Mouse (Mus musculus) heart, embryonic 14.5 days (tissue): Measurements from ENCODE around the gene Snrnp35. TPM values are rescaled to one million over a fixed set of nuclear protein-coding genes. Genes with fewer than 3 reads are reported as not detected.
"Not testable (repeated sequence)": the region's sequence is repeated elsewhere in the genome, so short reads cannot be mapped to it uniquely, and the experiment has no call there.

Experiments used
- ATAC-seq: fragments of 200-750 bp; cut with Nextera tagmentation; 2 replicates; pipeline ENCODE4 v1.8.0; 2017; ENCODE audit warnings: low read depth, moderate TSS enrichment; ENCODE audit not compliant: insufficient number of reproducible peaks, insufficient read depth, low FRiP score
- H3K27ac ChIP-seq, 2 experiments: fragments of 200-500 bp in 1 of 2; fragments of 300-500 bp in 1 of 2; sonication (generic) in 1 of 2; replicated peaks in 1 of 2; 2 replicates each; pipeline ENCODE4 v1.5.1; 2012 to 2014; ENCODE audit warnings: low read depth in 2 of 2, low read length in 2 of 2, control low read depth in 1 of 2, mild to moderate bottlenecking in 1 of 2, mixed read lengths in 1 of 2; ENCODE audit not compliant: control insufficient read depth in 1 of 2, insufficient read depth in 1 of 2
- H3K27me3 ChIP-seq: fragments of 300-500 bp; sonication (generic); 2 replicates; pipeline ENCODE4 v1.6.1; 2014; ENCODE audit warnings: mild to moderate bottlenecking, low read length, control low read depth; ENCODE audit not compliant: control insufficient read depth, insufficient read depth
- H3K36me3 ChIP-seq: fragments of 300-500 bp; sonication (generic); 2 replicates; pipeline ENCODE4 v1.6.1; 2014; ENCODE audit warnings: mild to moderate bottlenecking, control low read depth, low read length, mixed read lengths; ENCODE audit not compliant: control insufficient read depth, insufficient read depth
- H3K4me1 ChIP-seq, 2 experiments: fragments of 200-500 bp in 1 of 2; fragments of 300-500 bp in 1 of 2; sonication (generic) in 1 of 2; 2 replicates each; pipeline ENCODE4 v1.6.1; 2012 to 2014; ENCODE audit warnings: low read length in 2 of 2, control low read depth in 1 of 2, mixed read lengths in 1 of 2; ENCODE audit not compliant: control insufficient read depth in 2 of 2, insufficient read depth in 2 of 2
- H3K4me2 ChIP-seq: fragments of 300-500 bp; sonication (generic); 2 replicates; pipeline ENCODE4 v1.6.1; 2014; ENCODE audit warnings: mild to moderate bottlenecking, low read length
- H3K4me3 ChIP-seq, 2 experiments: fragments of 200-500 bp in 1 of 2; fragments of 300-500 bp in 1 of 2; sonication (generic) in 1 of 2; 2 replicates each; pipeline ENCODE4 v1.5.1; 2012 to 2014; ENCODE audit warnings: low read length in 2 of 2, mild to moderate bottlenecking in 2 of 2, control low read depth in 1 of 2, low read depth in 1 of 2, moderate library complexity in 1 of 2; ENCODE audit not compliant: control insufficient read depth in 1 of 2, insufficient read depth in 1 of 2
- H3K9ac ChIP-seq: fragments of 300-500 bp; sonication (generic); 2 replicates; pipeline ENCODE4 v1.6.1; 2014; ENCODE audit warnings: mild to moderate bottlenecking, low read length
- H3K9me3 ChIP-seq: fragments of 300-500 bp; sonication (generic); 2 replicates; pipeline ENCODE4 v1.6.1; 2016; ENCODE audit warnings: low read length, control low read depth; ENCODE audit not compliant: control insufficient read depth
- WGBS: fragments of 180-500 bp; shearing (Covaris S2); extraction: QIAGEN DNeasy Blood & Tissue Kit; methylation state at CpG from one replicate; pipeline ENCODE4 v1.1.7; 2014; 5-methylcytosine and 5-hydroxymethylcytosine counted together
- polyA plus RNA-seq: library from polyadenylated mRNA; unstranded; fragments of >200 nt; fragmentation: Nextera tagmentation; extraction: Ambion mirVana; gene quantifications from 2 replicates; pipeline ENCODE4 v1.2.1, GENCODE M21; 2014

Gene Snrnp35
- polyA plus RNA-seq, 1 experiment from 2014 or later: 11.5 TPM

- H3K4me3 ChIP-seq: no peak overlapping the region
- peaks cover 75% of the 10 kb centered on the region for H3K36me3 ChIP-seq
- H3K27ac ChIP-seq: no peak overlapping the region
- ATAC-seq: no peak
- H3K4me2 ChIP-seq: no peak overlapping the region
- no peaks in the 10 kb centered on the region for H3K27me3 ChIP-seq
- peaks cover 11 to 16% of the 10 kb centered on the region in 2 experiments for H3K4me1 ChIP-seq
- H3K9me3 ChIP-seq: no peaks in the 10 kb centered on the region
- H3K9ac ChIP-seq: no peak overlapping the region
- 77% methylated on average over 7 of the region's 7 CpGs for WGBS
Measured at GRCm38 (mm10) chr5:124495547-124495946, 12.6 kb downstream of the Snrnp35 start.

GRCm38 (mm10) chr5:124496614-124497514, 13.9 kb downstream of the Snrnp35 start:
- no peak overlapping the region for H3K4me2 ChIP-seq
- H3K9ac ChIP-seq: no peak overlapping the region
- H3K36me3 ChIP-seq: peaks cover 76% of the 10 kb centered on the region
- H3K9me3 ChIP-seq: no peaks in the 10 kb centered on the region
- ATAC-seq: no peak
- H3K27me3 ChIP-seq: no peaks in the 10 kb centered on the region
- H3K4me1 ChIP-seq: peaks cover 11 to 16% of the 10 kb centered on the region in 2 experiments
- no peak overlapping the region for H3K4me3 ChIP-seq
- H3K27ac ChIP-seq: no peak overlapping the region
- 69% methylated on average over 15 of the region's 15 CpGs for WGBS

GRCm38 (mm10) chr5:124498221-124498876, 15.4 kb downstream of the Snrnp35 start:
- Histone ChIP-seq H3K4me1 (peaks cover 11 to 16% of the 10 kb centered on the region in 2 experiments), H3K27me3 (no peaks in the 10 kb centered on the region), H3K4me3 (no peak overlapping the region), H3K4me2 (no peak overlapping the region), H3K9ac (peak overlapping the region; percentile 16; the same call in 1 of the 2 replicates), H3K36me3 (peaks cover 76% of the 10 kb centered on the region), H3K27ac (peak overlapping the region; percentile 75 to 83), H3K9me3 (no peaks in the 10 kb centered on the region)
- 33% methylated on average over 9 of the region's 9 CpGs for WGBS
- ATAC-seq: peak; percentile 63; the same call in 1 of the 2 replicates

GRCm38 (mm10) chr5:124499001-124499400, 16.1 kb downstream of the Snrnp35 start:
- no peak overlapping the region for H3K9ac ChIP-seq
- peaks cover 76% of the 10 kb centered on the region for H3K36me3 ChIP-seq
- ATAC-seq: no peak
- H3K4me1 ChIP-seq: peaks cover 11 to 16% of the 10 kb centered on the region in 2 experiments
- H3K4me2 ChIP-seq: no peak overlapping the region
- WGBS: 33% methylated on average over 5 of the region's 5 CpGs
- H3K4me3 ChIP-seq: no peak overlapping the region
- H3K9me3 ChIP-seq: no peaks in the 10 kb centered on the region
- H3K27ac ChIP-seq: peak overlapping the region; percentile 75 to 83
- no peaks in the 10 kb centered on the region for H3K27me3 ChIP-seq

- H3K27me3 ChIP-seq, H3K9ac ChIP-seq, H3K9me3 ChIP-seq, H3K4me3 ChIP-seq, H3K4me2 ChIP-seq, H3K27ac ChIP-seq, ATAC-seq: not testable (repeated sequence)
- peaks cover 11 to 16% of the 10 kb centered on the region in 2 experiments for H3K4me1 ChIP-seq
- peaks cover 79% of the 10 kb centered on the region for H3K36me3 ChIP-seq
- WGBS: 84% methylated on average over 2 of the region's 4 CpGs
Measured at GRCm38 (mm10) chr5:124500037-124500436, 17.1 kb downstream of the Snrnp35 start.

- Histone ChIP-seq H3K9me3 (no peaks in the 10 kb centered on the region), H3K27ac (no peak overlapping the region), H3K9ac (no peak overlapping the region), H3K4me3 (no peak overlapping the region), H3K27me3 (no peaks in the 10 kb centered on the region), H3K36me3 (peaks cover 79% of the 10 kb centered on the region), H3K4me1 (peaks cover 11 to 16% of the 10 kb centered on the region in 2 experiments), H3K4me2 (no peak overlapping the region)
- no peak for ATAC-seq
- 93% methylated on average over 3 of the region's 3 CpGs for WGBS
Measured at GRCm38 (mm10) chr5:124500573-124500972, 17.6 kb downstream of the Snrnp35 start.

- H3K4me1 ChIP-seq: peaks cover 11 to 16% of the 10 kb centered on the region in 2 experiments
- H3K4me2 ChIP-seq: no peak overlapping the region
- no peak for ATAC-seq
- 87% methylated on average over 10 of the region's 10 CpGs for WGBS
- no peaks in the 10 kb centered on the region for H3K27me3 ChIP-seq
- no peak overlapping the region for H3K4me3 ChIP-seq
- peaks cover 77% of the 10 kb centered on the region for H3K36me3 ChIP-seq
- H3K9ac ChIP-seq: no peak overlapping the region
- no peaks in the 10 kb centered on the region for H3K9me3 ChIP-seq
- no peak overlapping the region for H3K27ac ChIP-seq
Measured at GRCm38 (mm10) chr5:124501541-124501940, 18.6 kb downstream of the Snrnp35 start.
